Mouse (Mus musculus) monocyte, adult 5-6 weeks (primary cell): ENCODE measurements around the gene Slc12a9. TPM values are rescaled to one million over a fixed set of nuclear protein-coding genes. Genes with fewer than 3 reads are reported as not detected.

Source experiments
- total RNA-seq: library from RNA; stranded (forward); fragments of 200-1000, 200-491, 200-594 nt; gene quantifications from 3 replicates; pipeline ENCODE4 v1.2.3, GENCODE M21; 2017

Slc12a9 gene
- total RNA-seq, 1 experiment from 2014 or later = 24.2 TPM

Other genes starting within 250 kb of the Slc12a9 start
- gene Trim56, start 217.4 kb downstream of the Slc12a9 start, total RNA-seq = 36.1 to 76.1 TPM (median 37.9 TPM) in 3 replicates
- not detected in 3 replicates for gene Muc3, start 184.3 kb downstream of the Slc12a9 start, total RNA-seq
- not detected in 3 replicates for gene Muc3a, start 121.2 kb downstream of the Slc12a9 start, total RNA-seq
- gene Ache, start 46.1 kb downstream of the Slc12a9 start, total RNA-seq = 0.57 to 1.2 TPM in 2 of 3 replicates, not detected in the other
- 0.64 to 3.0 TPM (median 1.2 TPM) in 3 replicates for gene Ufsp1, start 39.0 kb downstream of the Slc12a9 start, total RNA-seq
- gene Srrt, start 25.9 kb downstream of the Slc12a9 start, total RNA-seq = 250 to 289 TPM (median 261 TPM) in 3 replicates
- gene Trip6, start 19.2 kb downstream of the Slc12a9 start, total RNA-seq = 2.7 to 4.0 TPM (median 3.2 TPM) in 3 replicates
- not detected in 3 replicates for gene Ephb4, start 16.5 kb upstream of the Slc12a9 start, total RNA-seq
- not detected in 3 replicates for gene Zan, start 143.5 kb upstream of the Slc12a9 start, total RNA-seq
- gene Pop7, start 168.9 kb upstream of the Slc12a9 start, total RNA-seq = 9.7 to 27.5 TPM (median 20.4 TPM) in 3 replicates
- 11.9 to 24.2 TPM (median 12.0 TPM) in 3 replicates for gene Gigyf1, start 185.0 kb upstream of the Slc12a9 start, total RNA-seq
- gene Epo, start 199.6 kb upstream of the Slc12a9 start, total RNA-seq = not detected in 3 replicates
- gene Gnb2, start 199.9 kb upstream of the Slc12a9 start, total RNA-seq = 361 to 408 TPM (median 386 TPM) in 3 replicates
- not detected in 3 replicates for gene Actl6b, start 219.9 kb upstream of the Slc12a9 start, total RNA-seq
- 0.29 to 0.53 TPM (median 0.38 TPM) in 3 replicates for gene Tfr2, start 236.2 kb upstream of the Slc12a9 start, total RNA-seq